Mouse (Mus musculus): Measurements from ENCODE around the gene Cnnm2. TPM values are rescaled to one million over a fixed set of nuclear protein-coding genes. Genes with fewer than 3 reads are reported as not detected.
"Not testable (repeated sequence)": the region's sequence is repeated elsewhere in the genome, so short reads cannot be mapped to it uniquely, and the experiment has no call there.

Gene Cnnm2
- 11.3 and 15.5 TPM in 2 replicates for polyA plus RNA-seq (2012; rRNA removed)

DNA sequence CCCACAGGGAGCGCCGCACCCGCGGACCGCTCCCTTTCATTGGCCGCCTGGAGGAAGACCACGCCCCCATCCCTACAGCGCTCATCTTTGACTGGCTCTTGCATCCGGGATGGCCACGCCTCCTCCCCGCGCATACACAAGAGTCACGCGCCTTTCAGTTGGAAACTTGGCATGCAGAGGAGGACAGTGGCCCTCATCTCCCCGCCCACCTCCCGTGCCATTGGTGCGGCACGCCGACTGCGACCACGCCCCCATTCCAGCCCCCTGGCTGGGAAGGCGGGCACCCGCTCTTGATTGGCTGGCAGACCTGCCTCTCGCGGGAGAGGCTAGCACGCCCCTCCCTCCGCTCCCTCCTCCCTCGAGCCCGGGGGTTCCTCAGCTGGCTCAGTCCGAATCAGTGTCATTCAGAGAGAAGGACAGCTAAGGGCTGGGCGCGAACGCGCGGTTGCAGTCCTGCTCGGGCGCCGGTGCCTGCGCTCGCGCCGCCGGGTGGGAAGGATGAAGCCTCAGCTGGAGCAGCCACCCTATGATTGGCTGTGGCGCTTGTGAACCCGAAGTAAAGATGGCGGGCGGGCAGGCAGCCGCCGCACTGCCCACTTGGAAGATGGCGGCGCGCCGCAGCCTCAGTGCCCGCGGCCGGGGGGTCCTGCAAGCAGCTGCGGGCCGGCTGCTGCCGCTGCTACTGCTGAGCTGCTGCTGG is at the start of gene Cnnm2:
Gene Cnnm2, plus strand, starts transcription at position 350 of the 700 bp plus-strand sequence.
- TF ChIP-seq CTCF (IDR thresholded peaks at IDR 0.05; ENCODE audit: borderline replicate concordance, extremely low read depth, insufficient read depth, insufficient read length) (no peak), POLR2A (IDR thresholded peaks at IDR 0.05; ENCODE audit: borderline replicate concordance, extremely low read depth, insufficient read depth, insufficient read length, poor library complexity, severe bottlenecking) (peak; percentile 90)
- peak; percentile 100 for DNase-seq (ENCODE audit: low read depth)

DNA sequence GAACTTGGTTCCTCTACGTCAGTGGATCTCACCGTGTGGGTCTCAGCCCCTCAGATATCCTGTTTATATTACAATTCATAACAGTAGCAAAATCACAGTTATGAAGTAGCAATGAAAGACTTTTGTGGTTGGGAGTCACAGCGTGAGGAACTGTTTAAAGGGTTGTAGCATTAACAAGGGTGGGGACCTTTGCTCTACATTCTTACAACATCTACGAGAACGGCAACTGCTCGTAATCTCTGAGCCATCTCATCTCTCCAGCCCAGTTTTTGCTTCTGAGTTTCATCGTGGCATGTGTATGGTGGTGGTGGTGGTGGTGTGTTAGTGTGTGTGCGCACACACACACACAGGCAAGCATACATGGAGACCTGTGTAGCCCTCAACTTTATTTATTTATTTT is 47.2 kb upstream of the Cnnm2 start:
- TF ChIP-seq CTCF (IDR thresholded peaks at IDR 0.05; ENCODE audit: borderline replicate concordance, extremely low read depth, insufficient read depth, insufficient read length) (no peak), POLR2A (IDR thresholded peaks at IDR 0.05; ENCODE audit: borderline replicate concordance, extremely low read depth, insufficient read depth, insufficient read length, poor library complexity, severe bottlenecking) (no peak)
- no peak for DNase-seq (ENCODE audit: low read depth)

DNA sequence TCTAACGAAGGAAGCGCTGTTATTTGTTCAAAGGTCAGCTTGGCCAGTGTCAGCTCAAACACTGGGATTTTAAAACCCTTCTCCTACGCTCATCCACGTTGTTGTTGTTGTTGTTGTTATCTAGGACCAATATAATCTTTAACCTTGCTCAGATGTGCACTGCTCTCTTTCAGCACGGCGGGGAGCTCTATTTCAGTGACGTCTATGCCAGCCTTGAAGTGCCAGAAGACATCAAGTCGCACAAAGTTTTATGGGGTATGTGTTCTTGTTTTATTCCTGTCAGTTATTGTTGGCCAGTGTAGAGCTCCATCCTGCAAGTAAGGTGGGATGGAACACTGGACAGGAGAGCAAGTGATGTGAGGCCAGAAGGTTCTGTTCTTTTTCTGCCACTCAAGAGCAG is 46.4 kb upstream of the Cnnm2 start:
- TF ChIP-seq CTCF (IDR thresholded peaks at IDR 0.05; ENCODE audit: borderline replicate concordance, extremely low read depth, insufficient read depth, insufficient read length), result no peak
- no peak for TF ChIP-seq POLR2A (IDR thresholded peaks at IDR 0.05; ENCODE audit: borderline replicate concordance, extremely low read depth, insufficient read depth, insufficient read length, poor library complexity, severe bottlenecking)

DNA sequence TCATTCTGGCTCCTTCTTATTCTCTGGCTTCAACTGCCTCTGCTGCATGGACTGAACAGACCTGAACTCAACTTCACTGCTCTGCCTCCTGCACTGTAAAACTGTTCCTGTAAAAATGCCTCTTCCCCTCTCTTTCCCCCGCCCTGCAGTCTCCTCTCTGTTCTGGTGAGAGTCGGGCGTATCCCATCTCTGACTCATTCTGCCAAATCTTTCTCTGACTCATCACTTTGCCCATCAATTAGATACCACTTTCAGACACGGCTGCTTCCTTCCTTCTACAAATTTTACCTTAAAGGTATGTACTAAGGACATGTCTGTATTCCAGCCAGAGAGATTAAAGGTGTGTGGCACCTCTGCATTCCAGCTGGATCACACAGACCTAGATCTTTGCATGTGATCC is 43.2 kb upstream of the Cnnm2 start:
- DNase-seq (ENCODE audit: low read depth), result no peak
- TF ChIP-seq CTCF (IDR thresholded peaks at IDR 0.05; ENCODE audit: borderline replicate concordance, extremely low read depth, insufficient read depth, insufficient read length) (no peak), POLR2A (IDR thresholded peaks at IDR 0.05; ENCODE audit: borderline replicate concordance, extremely low read depth, insufficient read depth, insufficient read length, poor library complexity, severe bottlenecking) (no peak)

More for the DNA sequence above, 46.4 kb upstream of the Cnnm2 start:
- DNase-seq (ENCODE audit: low read depth), result no peak

DNA sequence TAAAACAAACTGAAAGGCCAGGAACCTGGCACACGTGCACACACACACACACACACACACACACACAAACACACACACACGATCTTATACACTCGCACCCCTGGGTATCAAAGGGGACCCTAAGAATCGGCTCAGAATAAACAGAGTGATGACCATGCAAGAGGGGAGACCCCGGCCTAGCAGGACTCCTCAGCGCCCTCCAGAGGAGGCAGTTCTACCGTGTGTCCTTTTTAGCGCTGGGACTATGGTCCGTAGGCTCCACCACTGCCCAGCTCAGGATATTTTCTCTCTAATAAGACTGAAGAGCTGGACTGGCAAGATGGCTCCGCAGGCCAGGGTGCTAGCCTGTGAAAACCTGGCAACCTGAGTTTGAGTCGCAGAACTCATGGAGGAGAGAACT is 37.0 kb upstream of the Cnnm2 start:
- no peak for DNase-seq (ENCODE audit: low read depth)
- TF ChIP-seq POLR2A (IDR thresholded peaks at IDR 0.05; ENCODE audit: borderline replicate concordance, extremely low read depth, insufficient read depth, insufficient read length, poor library complexity, severe bottlenecking), result no peak
- TF ChIP-seq CTCF (IDR thresholded peaks at IDR 0.05; ENCODE audit: borderline replicate concordance, extremely low read depth, insufficient read depth, insufficient read length), result no peak

DNA sequence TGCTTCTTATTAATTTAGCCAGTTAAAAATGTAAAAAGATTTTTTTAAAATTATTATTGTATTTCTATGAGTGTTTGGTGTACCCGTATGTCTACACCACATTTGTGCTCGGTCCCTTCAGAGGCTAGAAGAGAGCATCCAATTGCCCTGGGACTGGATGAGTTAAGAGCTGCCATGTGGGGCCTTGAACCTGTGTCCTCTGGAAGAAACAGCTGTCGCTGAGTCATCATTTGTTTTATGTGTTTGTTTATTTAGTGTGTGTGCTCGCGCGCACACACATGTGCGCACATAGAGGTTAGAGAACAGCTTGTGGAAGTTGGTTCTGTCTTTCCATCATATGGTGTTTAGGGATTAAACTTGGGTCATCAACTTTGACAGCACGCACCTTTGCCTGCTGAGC is 35.3 kb upstream of the Cnnm2 start:
- TF ChIP-seq POLR2A (IDR thresholded peaks at IDR 0.05; ENCODE audit: borderline replicate concordance, extremely low read depth, insufficient read depth, insufficient read length, poor library complexity, severe bottlenecking) (no peak), CTCF (IDR thresholded peaks at IDR 0.05; ENCODE audit: borderline replicate concordance, extremely low read depth, insufficient read depth, insufficient read length) (no peak)

DNA sequence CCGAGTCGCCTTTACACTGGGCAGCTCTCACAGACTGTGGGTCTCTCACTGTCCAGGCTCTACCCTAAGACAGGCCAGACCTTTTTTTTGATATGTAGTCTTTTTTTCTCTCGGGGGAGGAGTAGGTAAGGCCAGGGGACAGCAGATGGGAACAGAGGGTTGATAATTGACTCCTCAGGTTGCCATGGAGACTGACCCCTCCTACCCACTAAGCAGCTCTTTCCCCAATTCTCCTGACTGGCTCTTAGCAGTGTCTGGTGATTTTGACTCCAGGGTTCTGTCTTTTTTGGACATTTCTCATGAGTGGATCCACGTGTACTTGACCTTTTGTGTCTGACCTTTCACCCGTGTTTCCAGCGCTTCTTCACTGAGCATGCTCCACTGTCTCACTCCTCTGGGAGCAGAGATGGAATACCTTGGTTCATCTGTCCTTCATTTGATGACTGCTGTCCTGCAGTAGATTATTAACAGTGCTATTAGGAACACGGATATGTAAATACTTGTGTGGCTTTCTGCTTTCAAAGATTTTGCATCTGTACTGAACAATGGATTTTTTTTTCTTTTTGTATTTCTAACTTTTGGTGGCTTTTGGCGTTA is 34.2 kb upstream of the Cnnm2 start:
- no peak for TF ChIP-seq POLR2A (IDR thresholded peaks at IDR 0.05; ENCODE audit: borderline replicate concordance, extremely low read depth, insufficient read depth, insufficient read length, poor library complexity, severe bottlenecking)
- TF ChIP-seq CTCF (IDR thresholded peaks at IDR 0.05; ENCODE audit: borderline replicate concordance, extremely low read depth, insufficient read depth, insufficient read length), result no peak
- DNase-seq (ENCODE audit: low read depth), result peak; percentile 70

More for the DNA sequence above, 35.3 kb upstream of the Cnnm2 start:
- no peak for DNase-seq (ENCODE audit: low read depth)

DNA sequence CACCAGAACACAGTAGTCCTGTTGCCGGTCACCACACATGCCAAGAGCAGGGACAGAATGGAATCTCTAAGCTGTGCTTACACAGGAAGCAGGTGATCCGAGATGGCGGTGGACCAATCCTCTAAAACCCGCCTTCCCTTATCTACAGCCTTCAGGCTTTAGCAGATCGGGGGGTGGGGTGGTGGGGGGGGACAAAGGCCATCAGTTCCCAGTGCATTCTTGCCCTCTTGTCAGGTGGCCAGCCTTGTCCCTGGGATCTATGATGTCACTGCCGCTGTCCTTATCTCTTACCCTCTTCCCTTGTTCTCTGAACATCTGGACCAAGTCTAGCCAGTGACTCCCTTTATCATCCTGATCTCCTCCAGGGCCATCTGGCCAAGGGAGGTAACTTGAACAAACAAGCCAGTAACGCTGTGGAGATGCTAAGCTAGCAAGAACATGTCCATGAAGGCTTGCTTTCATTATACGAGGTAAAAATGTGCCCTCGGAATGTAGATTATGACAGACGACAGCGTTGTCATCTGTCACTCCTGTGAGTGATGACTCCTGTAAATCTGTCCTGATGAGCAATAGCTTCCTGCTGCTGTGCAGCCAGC is 33.4 kb upstream of the Cnnm2 start:
- DNase-seq (ENCODE audit: low read depth), result no peak
- TF ChIP-seq POLR2A (IDR thresholded peaks at IDR 0.05; ENCODE audit: borderline replicate concordance, extremely low read depth, insufficient read depth, insufficient read length, poor library complexity, severe bottlenecking), result no peak
- TF ChIP-seq CTCF (IDR thresholded peaks at IDR 0.05; ENCODE audit: borderline replicate concordance, extremely low read depth, insufficient read depth, insufficient read length), result no peak

DNA sequence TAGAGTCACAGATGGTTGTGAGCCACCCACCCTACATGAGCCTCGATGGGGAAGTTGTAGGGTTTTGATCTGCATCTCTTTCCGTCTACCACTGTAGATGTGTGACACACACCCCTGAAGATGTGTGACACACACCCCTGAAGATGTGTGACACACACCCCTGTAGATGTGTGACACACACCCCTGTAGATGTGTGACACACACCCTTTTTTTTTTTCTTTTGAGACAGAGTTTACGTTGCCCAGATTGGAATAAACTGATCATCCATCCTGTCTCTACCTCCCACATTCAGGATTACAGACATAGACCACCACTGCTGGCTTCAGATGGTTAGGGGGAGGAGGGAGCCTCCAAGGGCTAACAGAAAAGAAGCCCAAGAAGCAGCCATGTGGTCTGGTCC is 32.5 kb upstream of the Cnnm2 start:
- TF ChIP-seq POLR2A (IDR thresholded peaks at IDR 0.05; ENCODE audit: borderline replicate concordance, extremely low read depth, insufficient read depth, insufficient read length, poor library complexity, severe bottlenecking) (no peak), CTCF (IDR thresholded peaks at IDR 0.05; ENCODE audit: borderline replicate concordance, extremely low read depth, insufficient read depth, insufficient read length) (no peak)
- no peak for DNase-seq (ENCODE audit: low read depth)

DNA sequence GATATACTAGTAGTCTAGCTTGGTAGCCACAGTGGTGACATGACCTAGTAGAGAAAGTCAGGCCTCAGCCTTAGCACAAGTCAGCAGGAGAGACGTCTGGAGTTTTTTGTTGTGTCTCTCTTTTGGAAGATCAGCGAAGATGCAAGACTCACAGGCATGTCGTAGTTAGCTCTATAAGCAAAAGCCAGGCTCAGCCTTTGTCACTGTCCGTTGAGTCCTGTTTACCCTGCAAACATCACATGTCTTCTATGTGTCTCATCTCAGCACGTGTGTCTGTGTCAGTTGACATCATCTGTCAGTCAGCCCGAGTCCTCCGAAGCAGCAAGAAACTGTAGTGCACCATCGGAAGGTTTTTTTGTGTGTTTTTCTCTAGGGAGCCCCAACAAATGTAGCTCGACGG is 30.0 kb upstream of the Cnnm2 start:
- TF ChIP-seq POLR2A (IDR thresholded peaks at IDR 0.05; ENCODE audit: borderline replicate concordance, extremely low read depth, insufficient read depth, insufficient read length, poor library complexity, severe bottlenecking) (no peak), CTCF (IDR thresholded peaks at IDR 0.05; ENCODE audit: borderline replicate concordance, extremely low read depth, insufficient read depth, insufficient read length) (no peak)
- DNase-seq (ENCODE audit: low read depth), result no peak

DNA sequence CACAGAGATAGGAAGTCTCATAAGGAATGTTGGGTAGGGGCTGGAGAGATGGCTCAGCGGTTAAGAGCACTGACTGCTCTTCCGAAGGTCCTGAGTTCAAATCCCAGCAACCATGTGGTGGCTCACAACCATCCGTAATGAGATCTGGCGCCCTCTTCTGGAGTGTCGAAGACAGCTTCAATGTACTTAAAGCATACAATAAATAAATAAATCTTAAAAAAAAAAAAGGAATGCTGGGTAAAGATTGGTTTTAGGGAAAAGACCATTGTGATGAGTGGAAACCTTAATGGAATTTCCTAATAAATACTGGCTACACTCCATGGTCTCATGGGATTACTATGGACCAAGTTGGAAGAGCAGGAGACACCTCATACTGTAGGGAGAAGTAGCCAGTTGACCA is 28.7 kb upstream of the Cnnm2 start:
- not testable (repeated sequence) for DNase-seq (ENCODE audit: low read depth)

DNA sequence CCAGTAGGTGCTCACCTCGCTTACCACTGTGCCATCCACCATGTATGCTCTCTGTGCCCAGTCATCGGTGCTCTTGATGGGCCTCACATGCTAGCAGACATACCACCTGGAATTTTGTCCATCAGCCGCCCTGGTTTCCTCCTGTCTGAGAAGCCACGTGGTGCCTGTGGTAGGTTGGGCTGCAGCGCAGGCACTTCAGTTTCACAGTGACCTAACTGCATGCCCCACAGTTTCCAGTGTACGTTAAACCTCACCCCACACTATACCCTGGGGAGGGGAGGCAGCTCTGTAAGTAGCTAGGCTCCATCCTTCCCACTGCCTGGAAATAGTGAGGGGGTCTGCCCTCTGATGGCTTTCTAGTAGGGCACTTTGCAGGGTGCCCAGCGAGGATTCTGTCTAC is 27.8 kb upstream of the Cnnm2 start:
- DNase-seq (ENCODE audit: low read depth), result no peak
- TF ChIP-seq CTCF (IDR thresholded peaks at IDR 0.05; ENCODE audit: borderline replicate concordance, extremely low read depth, insufficient read depth, insufficient read length) (no peak), POLR2A (IDR thresholded peaks at IDR 0.05; ENCODE audit: borderline replicate concordance, extremely low read depth, insufficient read depth, insufficient read length, poor library complexity, severe bottlenecking) (no peak)
